Mouse (Mus musculus) Patski (cell line): ENCODE measurements around the gene 2210016F16Rik. TPM values are rescaled to one million over a fixed set of nuclear protein-coding genes. Genes with fewer than 3 reads are reported as not detected.
"Not testable (repeated sequence)": the region's sequence is repeated elsewhere in the genome, so short reads cannot be mapped to it uniquely, and the experiment has no call there.

Experiments
- ATAC-seq: fragments of 100-300 bp; one replicate; pipeline ENCODE4 v1.8.0; 2021
- CTCF ChIA-PET: fragments of 350-600 bp; sonication (Branson Sonifier 250); formaldehyde crosslinking; loops from one replicate; lab custom pipeline; 2022; ENCODE audit warnings: inconsistent platforms; lab: Charles Lee
- POLR2A ChIA-PET: fragments of 350-600 bp; sonication (Branson Sonifier 250); formaldehyde crosslinking; loops from one replicate; lab custom pipeline; 2022; ENCODE audit warnings: antibody characterized with exemption, inconsistent platforms; lab: Charles Lee
- DNase-seq: peaks from one replicate; pipeline ENCODE4 v3.0.0-alpha.2; 2011; ENCODE audit warnings: low read depth, low spot score
- H3K27me3 ChIP-seq: fragments of 371-371 bp; one replicate; pipeline ENCODE4 v1.5.1; 2021
- CTCF ChIP-seq: fragments of 100-300 bp; IDR thresholded peaks from one replicate; pipeline ENCODE4 v1.5.1; 2021
- in situ Hi-C: fragments of 300-500 bp; cut with MboI; formaldehyde crosslinking; loops from 3 replicates; pipeline ENCODE4 v1.11.1; 2018; ENCODE audit warnings: low pct_unique_long_range_greater_than_20kb, mixed read lengths
- polyA plus RNA-seq: library from polyadenylated mRNA; unstranded; gene quantifications from one replicate; pipeline ENCODE4 v1.2.3, GENCODE M21; 2021

Gene 2210016F16Rik
- polyA plus RNA-seq, 1 experiment from 2014 or later: 5.9 TPM

- CTCF ChIA-PET: no interaction called here
- in situ Hi-C loops: loop anchor here (5.0 kb wide), 1 partner anchor 140 kb away; no protein-coding TSS in a partner anchor
- ATAC-seq: peak; percentile 82
Measured at GRCm38 (mm10) chr13:58402003-58402743, 17.1 kb upstream of the 2210016F16Rik start, which contains the start of gene Rmi1. Gene Rmi1, plus strand, starts transcription at chr13:58402248.

DNA sequence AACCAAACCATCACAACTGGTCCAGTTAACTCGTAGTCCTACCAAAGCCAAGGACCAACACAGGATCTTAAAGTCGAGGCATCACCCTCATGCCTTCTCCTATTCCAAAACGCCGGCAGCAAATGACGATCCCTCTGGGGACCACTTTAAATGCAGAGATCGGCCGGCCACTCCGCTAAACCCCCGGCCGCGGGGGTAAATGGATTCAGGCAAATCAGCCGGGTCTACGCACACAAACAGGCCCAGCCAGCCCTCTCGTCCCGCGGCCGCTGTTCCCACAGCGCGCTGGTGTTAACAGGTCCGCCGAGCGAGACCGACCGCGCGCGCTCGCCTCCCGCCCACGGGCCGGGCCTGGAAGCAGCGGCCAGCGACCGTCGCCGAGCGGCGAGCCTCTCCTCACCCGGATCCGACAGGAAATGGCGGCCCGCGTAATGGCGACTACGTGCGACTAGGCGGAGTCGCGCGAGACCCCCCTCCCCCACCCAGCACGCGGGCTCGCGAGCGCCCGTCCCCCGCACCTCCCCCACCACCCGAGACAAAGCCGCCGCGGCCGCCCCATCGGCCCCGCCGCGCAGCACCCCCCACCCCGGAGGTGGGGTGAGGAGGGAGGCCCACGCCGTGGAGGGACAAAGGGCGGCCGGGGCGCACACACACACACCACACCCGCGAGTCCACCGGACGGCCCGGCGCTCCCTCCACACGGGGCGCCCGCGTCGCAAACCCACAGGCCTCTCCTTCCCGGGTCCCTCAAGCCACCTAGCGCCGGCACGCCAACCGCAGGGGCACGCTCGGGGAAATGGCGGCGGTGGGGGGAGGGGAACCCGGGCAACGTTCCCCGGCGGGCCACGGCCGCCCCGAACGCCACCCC, 16.3 kb upstream of the 2210016F16Rik start:
- ATAC-seq (peak; percentile 17), DNase-seq (no peak)
- in situ Hi-C loops: loop anchor here (5.0 kb wide), 1 partner anchor 141 kb away; no protein-coding TSS in a partner anchor
- CTCF ChIA-PET: no interaction called here
- POLR2A ChIA-PET: no interaction called here
- no peaks in the 10 kb centered on the region for H3K27me3 ChIP-seq
- no peak for TF ChIP-seq CTCF

More at GRCm38 (mm10) chr13:58402003-58402743, 17.1 kb upstream of the 2210016F16Rik start, which contains the start of gene Rmi1:
- H3K27me3 ChIP-seq: no peaks in the 10 kb centered on the region
- peak; percentile 84 for DNase-seq
- POLR2A ChIA-PET: no interaction called here
- no peak for TF ChIP-seq CTCF

- CTCF ChIA-PET: interaction anchor here (2.7 kb wide), 1 partner anchor 13 kb away, joined by 10 read pairs; no protein-coding TSS in a partner anchor
- no peaks in the 10 kb centered on the region for H3K27me3 ChIP-seq
- in situ Hi-C loops: loop anchor here (5.0 kb wide), 1 partner anchor 142 kb away; no protein-coding TSS in a partner anchor
- TF ChIP-seq CTCF: no peak
- POLR2A ChIA-PET: no interaction called here
- ATAC-seq: no peak
- DNase-seq: no peak
Measured at GRCm38 (mm10) chr13:58400576-58400975, 15.6 kb upstream of the 2210016F16Rik start.

DNA sequence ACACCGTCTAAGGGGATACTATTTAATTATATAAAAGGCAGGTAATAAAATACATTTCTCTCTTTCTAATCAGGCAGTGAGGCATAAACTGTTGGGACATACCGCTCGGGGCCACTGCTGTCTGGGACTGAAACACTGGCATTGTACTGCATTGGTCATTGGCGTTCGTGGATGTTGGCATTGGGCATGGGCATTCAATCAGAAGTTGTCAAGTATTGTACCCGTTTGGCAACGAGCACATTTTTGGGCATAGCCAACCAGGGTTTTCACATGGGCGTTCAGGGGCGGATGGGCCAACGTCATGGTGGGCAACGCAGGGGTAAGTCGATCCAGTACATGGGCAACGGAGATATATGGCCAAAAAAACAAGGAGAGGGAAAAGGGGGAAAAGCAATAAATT, 12.6 kb upstream of the 2210016F16Rik start:
- ATAC-seq (no peak), DNase-seq (no peak)
- no peak for TF ChIP-seq CTCF
- CTCF ChIA-PET: no interaction called here
- in situ Hi-C loops: no loop called here
- POLR2A ChIA-PET: no interaction called here
- no peaks in the 10 kb centered on the region for H3K27me3 ChIP-seq

GRCm38 (mm10) chr13:58394392-58394791, 9.4 kb upstream of the 2210016F16Rik start:
- DNase-seq, POLR2A ChIA-PET, H3K27me3 ChIP-seq, CTCF ChIA-PET, in situ Hi-C loops, ATAC-seq: not testable (repeated sequence)

DNA sequence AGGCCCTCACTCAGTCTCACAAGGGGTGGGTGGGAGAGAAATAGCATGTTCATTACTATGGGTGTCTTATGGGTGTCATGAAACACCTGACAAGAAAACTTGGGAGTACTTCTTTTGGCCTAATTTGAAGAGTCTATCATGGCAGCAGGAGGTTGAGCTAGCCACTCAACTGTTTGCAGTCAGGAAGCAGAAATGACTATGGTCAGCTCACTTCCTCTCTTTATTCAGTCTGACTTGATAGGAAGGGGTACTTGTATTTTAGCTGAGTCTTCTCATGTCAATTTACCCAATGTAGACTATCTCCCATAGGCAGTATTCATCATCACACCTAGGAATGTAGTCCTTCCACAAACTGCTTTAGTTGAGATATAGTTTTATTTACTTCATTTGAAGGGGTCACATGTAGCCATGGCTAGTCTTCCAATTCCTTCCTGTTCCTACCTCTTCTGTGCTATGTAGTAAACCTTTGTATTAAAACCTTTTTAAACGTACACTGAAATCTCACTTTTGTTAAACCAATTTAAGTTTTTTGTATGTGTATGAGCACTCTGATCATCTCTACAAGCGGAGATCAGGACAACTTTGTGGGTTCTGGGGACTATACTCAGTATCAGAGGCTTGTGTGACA, 4.4 kb upstream of the 2210016F16Rik start:
- no peak for TF ChIP-seq CTCF
- ChIA-PET POLR2A (no interaction called here), CTCF (interaction anchor here (1.0 to 4.7 kb wide), 3 partner anchors 9 to 154 kb away, joined by 4 to 30 read pairs (median 5); no protein-coding TSS in a partner anchor)
- in situ Hi-C loops: loop anchor here (5.0 to 10.0 kb wide), 2 partner anchors 102 to 235 kb away; partner anchors contain the start of gene Idnk
- H3K27me3 ChIP-seq: no peaks in the 10 kb centered on the region
- no peak for DNase-seq
- ATAC-seq: no peak

GRCm38 (mm10) chr13:58388379-58388778, 3.4 kb upstream of the 2210016F16Rik start:
- in situ Hi-C loops: loop anchor here (5.0 to 10.0 kb wide), 2 partner anchors 101 to 234 kb away; partner anchors contain the start of gene Idnk
- ChIA-PET POLR2A (interaction anchor here (0.6 kb wide), 1 partner anchor 1341 kb away, joined by 3 read pairs; no protein-coding TSS in a partner anchor), CTCF (interaction anchor here (1.1 to 4.7 kb wide), 7 partner anchors 11 to 155 kb away, joined by 3 to 30 read pairs (median 4); no protein-coding TSS in a partner anchor)
- H3K27me3 ChIP-seq: no peaks in the 10 kb centered on the region
- DNase-seq (no peak), ATAC-seq (no peak)
- TF ChIP-seq CTCF: no peak

DNA sequence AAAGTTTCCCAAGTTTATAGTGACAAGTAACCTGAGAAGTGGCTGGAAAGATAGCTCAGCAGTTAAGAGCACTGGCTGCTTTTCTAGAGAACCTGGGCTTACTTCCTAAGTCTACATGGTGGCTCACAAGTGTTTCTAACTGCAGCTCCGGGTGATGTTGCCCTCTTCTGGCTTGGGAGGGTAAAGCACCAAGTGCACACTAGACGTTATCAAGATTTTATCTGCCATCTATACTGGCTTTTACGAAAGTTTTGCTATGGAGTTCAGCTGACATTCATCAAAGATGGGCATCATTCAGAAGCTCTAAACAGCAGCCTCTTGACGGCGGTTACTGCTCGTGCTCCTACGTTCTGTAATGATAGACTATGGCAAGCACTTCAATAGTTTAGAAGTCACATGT, 2.9 kb upstream of the 2210016F16Rik start:
- peak; percentile 91 for TF ChIP-seq CTCF
- ChIA-PET POLR2A (interaction anchor here (0.6 kb wide), 1 partner anchor 1341 kb away, joined by 3 read pairs; no protein-coding TSS in a partner anchor), CTCF (interaction anchor here (0.6 to 4.7 kb wide), 8 partner anchors 11 to 156 kb away, joined by 3 to 30 read pairs (median 4); no protein-coding TSS in a partner anchor)
- in situ Hi-C loops: loop anchor here (5.0 to 10.0 kb wide), 2 partner anchors 101 to 233 kb away; partner anchors contain the start of gene Idnk
- no peaks in the 10 kb centered on the region for H3K27me3 ChIP-seq
- peak; percentile 86 for ATAC-seq
- DNase-seq: no peak

GRCm38 (mm10) chr13:58385547-58385920, 509 bp upstream of the 2210016F16Rik start:
- DNase-seq (no peak), ATAC-seq (no peak)
- CTCF ChIA-PET: interaction anchor here (1.1 to 4.7 kb wide), 2 partner anchors 12 to 98 kb away, joined by 4 to 30 read pairs; no protein-coding TSS in a partner anchor
- TF ChIP-seq CTCF: no peak
- H3K27me3 ChIP-seq: no peaks in the 10 kb centered on the region
- POLR2A ChIA-PET: interaction anchor here (0.6 kb wide), 2 partner anchors 148 to 158 kb away, joined by 4 to 5 read pairs; no protein-coding TSS in a partner anchor
- in situ Hi-C loops: loop anchor here (5.0 to 10.0 kb wide), 2 partner anchors 98 to 231 kb away; partner anchors contain the start of gene Idnk
